Mouse (Mus musculus): ENCODE measurements at regions not wholly inside any gene's neighbourhood (a gene's known extent, or its start where the extent isn't known, plus 50 kb on each side); places are given as distances from the start of the nearest gene placed in this dataset.

- peak; percentile 69 for DNase-seq (ENCODE audit: low read depth, low spot score)
Observed at GRCm38 (mm10) chr11:23169742-23170428, 86.0 kb upstream of the Xpo1 start.

- no peak for DNase-seq (ENCODE audit: low read depth, low spot score)
Observed at GRCm38 (mm10) chr11:23170813-23171212, 85.0 kb upstream of the Xpo1 start.

- DNase-seq (ENCODE audit: low read depth, low spot score): no peak
Observed at GRCm38 (mm10) chr11:23171760-23172159, 84.1 kb upstream of the Xpo1 start.

GRCm38 (mm10) chr11:23181647-23182046 is 74.2 kb upstream of the Xpo1 start:
- no peak for DNase-seq (ENCODE audit: low read depth, low spot score)

GRCm38 (mm10) chr11:23185211-23185610 is 70.6 kb upstream of the Xpo1 start:
- DNase-seq (ENCODE audit: low read depth, low spot score): no peak

- no peak for DNase-seq (ENCODE audit: low read depth, low spot score)
Observed at GRCm38 (mm10) chr11:23201701-23202449, 54.0 kb upstream of the Xpo1 start.

- no peak for DNase-seq (ENCODE audit: low read depth, low spot score)
Observed at GRCm38 (mm10) chr11:23203566-23203965, 52.3 kb upstream of the Xpo1 start.

- DNase-seq (ENCODE audit: low read depth, low spot score): no peak
Observed at GRCm38 (mm10) chr11:23204041-23204440, 51.8 kb upstream of the Xpo1 start.
